Mouse (Mus musculus): ENCODE results near the gene Arhgef10l. TPM values are rescaled to one million over a fixed set of nuclear protein-coding genes. Genes with fewer than 3 reads are reported as not detected.

Gene Arhgef10l
- polyA plus RNA-seq, 1 experiment from 2014 or later = 32.3 TPM

GRCm38 (mm10) chr4:140617391-140618385 is 48.1 kb downstream of the Arhgef10l start:
- Histone ChIP-seq H3K27ac (peak overlapping the region; percentile 74), H3K27me3 (ENCODE audit: insufficient read depth, poor library complexity, severe bottlenecking) (no peaks in the 10 kb centered on the region), H3K4me3 (no peak overlapping the region), H3K4me1 (replicated peaks) (peaks cover 68% of the 10 kb centered on the region), H3K36me3 (peaks cover 49% of the 10 kb centered on the region), H3K9me3 (no peaks in the 10 kb centered on the region)
- DNase-seq (ENCODE audit: low spot score) = no peak
- 72% methylated on average over 16 of the region's 16 CpGs for WGBS

GRCm38 (mm10) chr4:140616894-140617293 is 48.9 kb downstream of the Arhgef10l start:
- 93% methylated on average over 11 of the region's 11 CpGs for WGBS
- H3K4me3 ChIP-seq = no peak overlapping the region
- no peak for DNase-seq (ENCODE audit: low spot score)
- peaks cover 54% of the 10 kb centered on the region for H3K36me3 ChIP-seq
- H3K27ac ChIP-seq = peak overlapping the region; percentile 74
- H3K4me1 ChIP-seq (replicated peaks) = peaks cover 68% of the 10 kb centered on the region
- no peaks in the 10 kb centered on the region for H3K27me3 ChIP-seq (ENCODE audit: insufficient read depth, poor library complexity, severe bottlenecking)
- no peaks in the 10 kb centered on the region for H3K9me3 ChIP-seq

GRCm38 (mm10) chr4:140616196-140616595 is 49.6 kb downstream of the Arhgef10l start:
- H3K4me1 ChIP-seq (replicated peaks) = peaks cover 71% of the 10 kb centered on the region
- H3K4me3 ChIP-seq = no peak overlapping the region
- no peak for DNase-seq (ENCODE audit: low spot score)
- H3K36me3 ChIP-seq = peaks cover 49% of the 10 kb centered on the region
- H3K9me3 ChIP-seq = no peaks in the 10 kb centered on the region
- 0 out of 2 replicates have a peak overlapping the region, but pooled peaks have one; percentile 31 for H3K27ac ChIP-seq
- H3K27me3 ChIP-seq (ENCODE audit: insufficient read depth, poor library complexity, severe bottlenecking) = no peaks in the 10 kb centered on the region
- WGBS = 88% methylated on average over 7 of the region's 7 CpGs

- Histone ChIP-seq H3K4me3 (no peak overlapping the region), H3K27me3 (ENCODE audit: insufficient read depth, poor library complexity, severe bottlenecking) (no peaks in the 10 kb centered on the region), H3K27ac (0 out of 2 replicates have a peak overlapping the region, but pooled peaks have one; percentile 31), H3K4me1 (replicated peaks) (peaks cover 71% of the 10 kb centered on the region), H3K36me3 (peaks cover 50% of the 10 kb centered on the region), H3K9me3 (no peaks in the 10 kb centered on the region)
- no peak for DNase-seq (ENCODE audit: low spot score)
- WGBS = 90% methylated on average over 7 of the region's 7 CpGs
Observed at GRCm38 (mm10) chr4:140615771-140616170, 50.0 kb downstream of the Arhgef10l start.

GRCm38 (mm10) chr4:140614553-140614952 is 51.3 kb downstream of the Arhgef10l start:
- Histone ChIP-seq H3K4me1 (replicated peaks) (peaks cover 70% of the 10 kb centered on the region), H3K36me3 (peaks cover 62% of the 10 kb centered on the region), H3K27ac (peak overlapping the region; percentile 42; the same call in 1 of the 2 replicates), H3K4me3 (no peak overlapping the region), H3K9me3 (no peaks in the 10 kb centered on the region), H3K27me3 (ENCODE audit: insufficient read depth, poor library complexity, severe bottlenecking) (no peaks in the 10 kb centered on the region)
- WGBS = 82% methylated on average over 5 of the region's 5 CpGs
- no peak for DNase-seq (ENCODE audit: low spot score)

- Histone ChIP-seq H3K27ac (peak overlapping the region; percentile 42; the same call in 1 of the 2 replicates), H3K36me3 (peaks cover 66% of the 10 kb centered on the region), H3K4me1 (replicated peaks) (peaks cover 70% of the 10 kb centered on the region)
Observed at GRCm38 (mm10) chr4:140614145-140614544, 51.7 kb downstream of the Arhgef10l start.

GRCm38 (mm10) chr4:140610841-140611609 is 54.8 kb downstream of the Arhgef10l start:
- peaks cover 86% of the 10 kb centered on the region for H3K36me3 ChIP-seq
- 21% methylated on average over 12 of the region's 12 CpGs for WGBS
- DNase-seq (ENCODE audit: low spot score) = peak; percentile 41

More at GRCm38 (mm10) chr4:140614145-140614544, 51.7 kb downstream of the Arhgef10l start:
- WGBS = 86% methylated on average over 6 of the region's 6 CpGs
- Histone ChIP-seq H3K4me3 (no peak overlapping the region), H3K27me3 (ENCODE audit: insufficient read depth, poor library complexity, severe bottlenecking) (no peaks in the 10 kb centered on the region), H3K9me3 (no peaks in the 10 kb centered on the region)
- DNase-seq (ENCODE audit: low spot score) = no peak

GRCm38 (mm10) chr4:140608228-140608720 is 57.5 kb downstream of the Arhgef10l start:
- H3K27ac ChIP-seq = no peak overlapping the region

More at GRCm38 (mm10) chr4:140610841-140611609, 54.8 kb downstream of the Arhgef10l start:
- no peak overlapping the region for H3K4me3 ChIP-seq
- H3K27ac ChIP-seq = peak overlapping the region; percentile 77
- H3K9me3 ChIP-seq = no peaks in the 10 kb centered on the region
- H3K4me1 ChIP-seq (replicated peaks) = peaks cover 60% of the 10 kb centered on the region
- no peaks in the 10 kb centered on the region for H3K27me3 ChIP-seq (ENCODE audit: insufficient read depth, poor library complexity, severe bottlenecking)

GRCm38 (mm10) chr4:140606779-140607178 is 59.0 kb downstream of the Arhgef10l start:
- no peak overlapping the region for H3K27ac ChIP-seq
- WGBS = 87% methylated on average over 7 of the region's 7 CpGs
- H3K9me3 ChIP-seq = no peaks in the 10 kb centered on the region
- peaks cover 88% of the 10 kb centered on the region for H3K36me3 ChIP-seq
- DNase-seq (ENCODE audit: low spot score) = no peak
- no peaks in the 10 kb centered on the region for H3K27me3 ChIP-seq (ENCODE audit: insufficient read depth, poor library complexity, severe bottlenecking)
- H3K4me1 ChIP-seq (replicated peaks) = peaks cover 34% of the 10 kb centered on the region
- H3K4me3 ChIP-seq = no peak overlapping the region

More at GRCm38 (mm10) chr4:140608228-140608720, 57.5 kb downstream of the Arhgef10l start:
- 72% methylated on average over 9 of the region's 9 CpGs for WGBS
- H3K9me3 ChIP-seq = no peaks in the 10 kb centered on the region
- no peak overlapping the region for H3K4me3 ChIP-seq
- no peaks in the 10 kb centered on the region for H3K27me3 ChIP-seq (ENCODE audit: insufficient read depth, poor library complexity, severe bottlenecking)
- peaks cover 42% of the 10 kb centered on the region for H3K4me1 ChIP-seq (replicated peaks)
- H3K36me3 ChIP-seq = peaks cover 87% of the 10 kb centered on the region
- DNase-seq (ENCODE audit: low spot score) = no peak

- peaks cover 88% of the 10 kb centered on the region for H3K36me3 ChIP-seq
- WGBS = 81% methylated on average over 7 of the region's 7 CpGs
Observed at GRCm38 (mm10) chr4:140606197-140606596, 59.6 kb downstream of the Arhgef10l start.

GRCm38 (mm10) chr4:140605790-140606189 is 60.0 kb downstream of the Arhgef10l start:
- H3K4me1 ChIP-seq (replicated peaks) = peaks cover 25% of the 10 kb centered on the region
- H3K27me3 ChIP-seq (ENCODE audit: insufficient read depth, poor library complexity, severe bottlenecking) = no peaks in the 10 kb centered on the region
- H3K9me3 ChIP-seq = no peaks in the 10 kb centered on the region
- WGBS = 91% methylated on average over 7 of the region's 7 CpGs
- H3K36me3 ChIP-seq = peaks cover 86% of the 10 kb centered on the region
- H3K27ac ChIP-seq = no peak overlapping the region
- DNase-seq (ENCODE audit: low spot score) = no peak
- H3K4me3 ChIP-seq = no peak overlapping the region

More at GRCm38 (mm10) chr4:140606197-140606596, 59.6 kb downstream of the Arhgef10l start:
- Histone ChIP-seq H3K27ac (no peak overlapping the region), H3K4me1 (replicated peaks) (peaks cover 29% of the 10 kb centered on the region), H3K4me3 (no peak overlapping the region), H3K9me3 (no peaks in the 10 kb centered on the region), H3K27me3 (ENCODE audit: insufficient read depth, poor library complexity, severe bottlenecking) (no peaks in the 10 kb centered on the region)
- DNase-seq (ENCODE audit: low spot score) = no peak

- Histone ChIP-seq H3K4me1 (replicated peaks) (peaks cover 19% of the 10 kb centered on the region), H3K9me3 (no peaks in the 10 kb centered on the region), H3K27me3 (ENCODE audit: insufficient read depth, poor library complexity, severe bottlenecking) (no peaks in the 10 kb centered on the region), H3K36me3 (peaks cover 86% of the 10 kb centered on the region), H3K27ac (no peak overlapping the region), H3K4me3 (no peak overlapping the region)
- DNase-seq (ENCODE audit: low spot score) = no peak
- WGBS = 93% methylated on average over 6 of the region's 6 CpGs
Observed at GRCm38 (mm10) chr4:140605247-140605646, 60.6 kb downstream of the Arhgef10l start.
